Mouse (Mus musculus) hematopoietic stem cell, adult 5-6 weeks (primary cell): ENCODE data around the gene Dclre1c. TPM values are rescaled to one million over a fixed set of nuclear protein-coding genes. Genes with fewer than 3 reads are reported as not detected.
"Not testable (repeated sequence)": the region's sequence is repeated elsewhere in the genome, so short reads cannot be mapped to it uniquely, and the experiment has no call there.

Source experiments
- ATAC-seq, 2 experiments: fragments of 125-278 bp in 1 of 2; replicated peaks in 1 of 2; 2 replicates each; pipeline ENCODE4 v1.8.0; 2016 to 2017; ENCODE audit warnings: inconsistent platforms in 2 of 2, mild to moderate bottlenecking in 2 of 2, moderate number of reproducible peaks in 2 of 2, low read depth in 1 of 2, moderate TSS enrichment in 1 of 2; ENCODE audit not compliant: low FRiP score in 2 of 2, poor library complexity in 2 of 2, severe bottlenecking in 2 of 2, insufficient read depth in 1 of 2, low TSS enrichment in 1 of 2
- total RNA-seq: library from RNA; stranded (forward); fragments of 172-1452, 232-1000 nt; gene quantifications from 2 replicates; pipeline ENCODE4 v1.2.3, GENCODE M21; 2017

Gene Dclre1c
- 18.6 and 27.2 TPM in 2 replicates for total RNA-seq

DNA sequence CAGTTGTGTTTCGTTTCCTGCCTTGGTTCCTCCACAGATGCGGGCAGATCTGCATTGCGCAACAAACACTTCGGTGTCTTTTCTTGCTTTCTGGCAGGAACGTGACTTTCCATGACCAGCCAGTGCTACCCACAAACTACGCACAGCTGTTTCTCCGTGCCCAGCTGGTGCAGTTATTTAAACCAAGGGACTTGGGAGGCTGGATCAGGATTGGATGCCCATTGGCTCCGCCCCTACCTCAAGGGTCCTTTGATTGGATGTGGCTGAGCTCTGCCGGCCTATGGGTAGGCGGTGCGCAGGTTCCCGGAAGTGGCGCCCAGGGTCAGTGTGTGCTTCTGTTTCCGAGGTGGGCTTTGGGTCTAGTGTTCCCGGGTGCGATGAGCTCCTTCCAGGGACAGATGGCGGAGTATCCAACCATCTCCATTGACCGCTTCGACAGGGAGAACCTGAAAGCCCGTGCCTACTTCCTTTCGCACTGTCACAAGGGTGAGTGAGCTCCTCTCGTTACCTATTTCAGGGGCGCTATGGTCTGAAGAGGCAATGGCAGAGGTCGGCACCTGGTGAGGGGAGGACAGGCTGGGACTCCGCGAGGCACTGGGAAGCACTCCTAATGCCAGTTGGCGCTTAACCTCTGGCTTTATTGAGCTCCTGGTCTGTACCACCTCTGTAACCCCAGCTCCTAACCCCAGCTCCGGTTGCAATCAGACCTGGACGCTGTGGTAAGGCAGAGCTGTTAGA lies at the start of gene Dclre1c:
Gene Dclre1c, plus strand, starts transcription at position 291 of the 738 bp plus-strand sequence.
- ATAC-seq = peak; percentile 94 to 97

DNA sequence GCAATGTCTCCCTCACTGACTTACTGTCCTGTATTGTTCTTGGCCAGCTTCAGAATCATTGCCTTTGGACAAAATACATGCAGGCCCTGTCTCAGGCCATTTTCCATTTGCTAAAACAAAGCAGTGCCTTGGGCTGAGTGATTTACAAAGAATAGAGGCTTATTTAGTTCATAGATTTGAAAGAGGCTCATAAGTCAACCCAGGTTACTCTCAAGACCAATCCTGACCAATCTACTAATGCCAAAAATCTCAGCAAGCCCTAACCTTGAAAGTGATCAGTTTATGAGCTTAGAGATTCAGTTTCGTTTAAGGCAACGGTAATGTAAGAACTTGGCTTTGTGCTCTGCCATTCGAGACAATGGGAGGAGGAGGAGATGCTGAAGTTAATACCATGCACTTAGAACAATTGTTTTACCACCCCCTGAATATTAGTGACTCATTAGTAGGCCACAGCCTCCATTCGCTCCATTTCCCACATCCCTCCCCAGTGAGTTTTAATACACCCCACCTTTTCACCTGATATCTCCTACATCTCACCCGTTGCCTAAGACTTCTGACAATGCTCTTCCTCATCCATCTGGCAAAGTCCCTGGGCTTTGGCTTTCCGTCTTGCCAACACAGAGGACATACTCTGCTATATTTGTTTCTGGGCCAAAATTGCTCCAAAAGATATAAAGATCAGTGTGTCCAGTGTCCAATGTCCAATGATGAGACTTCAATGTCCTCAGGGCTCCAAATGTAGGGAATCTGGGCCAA lies 36.6 kb upstream of the Dclre1c start:
- no peak for ATAC-seq

DNA sequence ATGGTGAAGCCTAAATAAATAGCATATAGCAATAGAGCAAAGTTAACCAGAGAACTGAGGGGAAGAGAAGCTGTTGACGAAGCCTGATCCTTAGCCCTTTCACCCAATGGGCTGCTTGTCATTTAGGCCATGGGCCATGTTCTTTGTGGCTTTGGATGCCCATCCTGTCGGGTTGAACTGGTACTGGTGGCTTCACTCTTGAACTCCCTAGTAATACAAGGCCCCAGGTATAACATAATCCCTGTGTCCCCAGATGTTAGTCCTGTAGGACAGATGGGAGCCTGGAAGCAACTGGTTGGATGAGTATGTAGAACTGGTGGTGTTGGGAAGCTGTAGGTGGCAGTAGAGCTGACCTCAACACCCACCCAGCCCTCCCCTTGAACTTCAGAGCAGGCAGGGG lies 32.0 kb upstream of the Dclre1c start:
- ATAC-seq = no peak

DNA sequence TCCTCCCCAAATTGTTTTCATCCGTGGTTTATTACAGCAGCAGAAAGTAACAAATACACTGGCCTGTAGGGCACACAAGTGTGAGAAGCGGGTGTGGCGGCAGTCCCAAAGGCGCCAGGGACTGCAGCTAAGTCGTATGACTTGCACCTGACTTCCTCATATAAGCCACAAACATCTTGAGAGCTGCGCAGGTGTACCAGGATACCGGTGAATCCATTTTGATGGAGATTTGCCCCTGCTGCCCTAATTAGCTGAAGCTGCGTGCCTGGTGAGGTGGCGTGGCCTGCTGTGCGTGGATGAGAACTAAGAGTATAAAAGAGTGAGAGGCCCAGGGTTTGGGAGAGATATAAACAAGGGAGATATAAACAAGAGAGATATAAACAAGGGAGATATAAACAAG lies 26.8 kb upstream of the Dclre1c start, which contains the start of gene Olah:
Gene Olah, minus strand, starts transcription at position 101 of the 400 bp plus-strand sequence.
- ATAC-seq = not testable (repeated sequence)

DNA sequence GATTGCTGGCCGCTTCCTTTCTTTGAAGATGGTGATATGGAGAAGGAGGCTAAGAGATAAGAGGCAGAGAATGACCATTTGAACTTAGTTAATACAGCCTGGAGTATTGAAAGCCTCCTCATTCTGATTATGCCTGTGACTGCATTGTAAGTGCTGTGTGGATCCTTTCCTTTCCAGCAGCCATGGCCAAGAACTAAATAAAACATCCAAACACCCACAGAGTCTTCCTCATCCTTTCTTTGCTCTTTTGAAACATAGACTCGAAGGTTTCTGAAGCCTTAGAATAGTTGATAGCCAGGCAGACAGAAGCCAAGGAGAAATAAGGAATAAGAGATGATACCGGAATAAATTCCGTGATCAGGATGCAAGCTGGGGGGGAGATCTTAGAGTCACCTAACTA lies 17.9 kb upstream of the Dclre1c start:
- no peak for ATAC-seq

DNA sequence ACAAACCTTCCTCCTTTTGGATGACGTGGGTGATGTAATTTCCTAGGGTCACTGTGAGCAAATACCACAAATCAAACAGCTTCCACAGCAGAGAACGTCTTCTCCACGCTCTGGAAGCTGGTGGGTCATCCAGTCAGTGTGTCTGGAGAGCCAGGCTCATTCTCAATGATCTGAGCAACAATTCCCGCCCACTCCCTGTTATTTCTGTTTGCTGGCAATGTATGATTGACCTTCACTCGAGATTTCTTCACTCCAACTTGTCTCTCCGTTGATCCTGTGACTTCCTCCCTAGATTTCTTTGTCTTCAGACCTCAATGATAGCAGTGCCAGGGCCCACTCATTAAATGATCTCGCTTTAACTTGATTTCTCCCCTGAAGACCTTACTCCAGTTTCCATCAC lies 16.2 kb upstream of the Dclre1c start:
- ATAC-seq = no peak

DNA sequence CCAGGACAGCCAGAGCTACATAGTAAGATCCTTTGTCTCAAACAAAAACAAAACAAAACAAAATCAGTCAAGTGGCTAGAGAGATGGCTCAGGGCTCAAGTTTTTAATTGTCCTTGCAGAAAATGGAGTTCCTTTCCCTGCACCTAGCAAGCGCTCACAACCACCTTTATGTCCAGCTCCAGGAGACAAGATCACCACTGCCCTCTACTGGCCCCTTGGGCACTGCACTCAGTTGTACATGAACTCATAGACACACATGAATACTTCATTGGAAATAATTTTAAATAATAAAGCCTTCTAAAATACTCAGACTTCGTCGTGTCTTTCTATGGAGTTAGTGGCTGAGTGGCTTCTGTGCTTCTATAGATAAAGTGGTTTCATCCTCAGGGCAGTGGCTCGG lies 9.7 kb upstream of the Dclre1c start:
- ATAC-seq = no peak

DNA sequence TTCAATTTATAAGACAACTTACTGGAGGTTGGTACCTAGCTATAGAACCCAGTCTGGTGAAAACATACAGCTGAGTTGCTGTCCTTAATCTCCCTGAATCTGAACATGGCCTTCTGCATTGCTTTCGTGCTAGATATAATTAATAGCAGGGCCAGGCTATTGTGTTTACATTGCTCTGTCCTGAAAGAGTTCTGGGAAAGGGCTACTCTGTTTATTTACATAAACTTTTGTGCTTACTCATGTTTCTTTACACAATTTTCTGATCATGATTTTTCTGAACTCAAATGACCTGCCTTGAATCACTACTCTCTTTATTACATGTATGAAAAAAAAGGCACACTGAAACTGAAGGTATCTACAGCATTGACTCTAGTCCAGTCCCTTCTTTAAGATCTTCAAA lies 8.3 kb upstream of the Dclre1c start:
- ATAC-seq = no peak

DNA sequence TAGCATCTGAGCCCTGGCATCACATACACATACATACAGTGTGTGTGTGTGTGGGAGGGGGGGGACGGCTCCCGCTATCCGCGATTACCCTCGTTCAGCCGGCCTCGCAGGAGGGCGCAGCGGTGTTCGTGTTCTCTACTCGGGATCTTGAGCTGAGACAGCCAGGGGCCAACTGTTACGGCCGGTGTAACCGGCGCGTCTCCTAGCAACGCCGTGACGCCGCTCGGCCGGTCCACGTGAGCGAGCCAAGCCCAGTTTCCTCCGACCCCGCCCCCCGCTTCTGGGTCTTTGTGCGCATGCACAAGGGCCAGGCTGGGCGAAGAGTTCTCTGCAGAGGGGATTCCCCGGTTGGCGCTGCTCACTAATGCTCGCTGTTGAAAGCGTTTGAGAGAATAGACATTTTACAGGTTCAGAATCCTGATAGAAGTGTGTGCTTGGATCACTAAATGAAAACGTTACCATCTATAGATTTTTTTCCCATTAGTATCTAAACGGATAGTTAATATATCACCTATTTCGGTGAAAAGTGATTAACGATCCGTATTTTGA lies 5.0 kb upstream of the Dclre1c start:
- ATAC-seq = peak; percentile 72 to 86

DNA sequence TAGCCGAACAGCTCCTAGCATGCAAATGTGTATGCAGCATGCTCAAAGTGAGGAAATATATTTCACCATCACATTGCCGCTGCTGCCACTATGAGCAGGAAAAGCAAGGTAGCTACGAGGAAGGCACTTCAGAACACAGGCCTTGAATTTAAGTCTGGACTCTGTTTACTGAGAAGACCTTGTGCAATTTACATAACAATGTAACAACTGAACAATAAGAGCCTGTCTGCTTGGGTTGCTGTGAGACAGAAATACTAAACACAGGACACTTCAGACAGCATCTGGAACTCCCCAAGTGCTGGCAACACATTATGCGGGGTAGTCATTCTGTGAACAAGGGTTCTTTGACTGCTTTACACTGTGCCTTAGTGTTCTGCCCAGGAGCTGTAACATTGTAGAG lies 3.8 kb upstream of the Dclre1c start:
- no peak for ATAC-seq

DNA sequence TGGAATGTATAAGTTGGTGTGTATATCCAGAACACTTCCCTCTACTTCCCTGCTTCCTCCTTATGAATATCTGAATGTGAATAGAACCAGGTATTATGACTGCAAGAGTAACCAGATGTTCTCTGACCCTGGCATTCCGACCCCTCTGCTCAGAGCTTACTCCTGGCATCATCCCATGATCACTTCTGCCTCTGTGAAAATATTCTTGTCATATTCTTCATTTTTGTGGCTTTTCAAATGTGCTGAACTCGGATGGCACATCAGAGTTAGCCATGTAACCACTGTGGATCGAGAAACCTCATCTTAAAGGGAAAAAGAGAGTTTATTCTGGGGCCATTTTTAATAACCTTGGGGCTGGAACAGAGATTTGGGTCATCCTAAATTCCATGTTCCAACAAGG lies 1.4 kb upstream of the Dclre1c start, which contains the start of gene Meig1:
Gene Meig1, minus strand, starts transcription at position 101 of the 400 bp plus-strand sequence.
- no peak for ATAC-seq

DNA sequence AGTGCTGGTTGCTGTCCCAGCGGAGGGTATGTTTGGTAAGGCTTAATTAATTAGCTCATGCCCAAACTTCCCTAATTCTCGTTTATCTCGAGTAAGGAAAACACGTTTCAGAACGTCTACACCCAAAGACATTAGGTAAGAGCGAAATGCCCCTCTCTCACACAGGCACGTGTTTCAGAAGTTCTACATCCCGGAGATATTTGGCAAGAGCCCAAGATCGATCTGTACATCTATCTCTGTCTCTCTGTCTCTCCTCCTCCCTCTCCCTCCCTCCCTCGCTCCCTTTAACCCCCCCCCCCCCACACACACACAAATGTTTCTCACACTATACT lies 614 bp downstream of the Dclre1c start:
- no peak for ATAC-seq

DNA sequence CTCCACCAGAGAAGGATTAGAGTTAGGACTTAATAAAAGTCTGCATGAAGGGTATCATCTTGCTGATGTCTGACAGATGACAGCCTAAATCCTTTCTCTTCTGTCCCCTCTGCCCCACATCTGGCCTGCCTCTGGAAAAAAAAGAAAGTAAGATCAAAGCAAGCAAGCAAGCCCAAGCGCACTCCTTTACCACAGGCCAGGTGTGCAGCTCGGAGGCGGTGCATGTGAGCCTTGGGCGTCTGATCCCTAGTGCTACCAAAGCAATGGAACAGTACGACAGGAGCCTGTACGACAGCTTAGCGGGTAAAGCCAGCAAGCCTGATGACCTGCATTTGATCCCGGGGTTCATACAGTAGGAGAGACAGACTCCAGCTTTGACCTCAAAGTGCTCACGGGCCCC lies 7.0 kb downstream of the Dclre1c start:
- ATAC-seq = no peak

DNA sequence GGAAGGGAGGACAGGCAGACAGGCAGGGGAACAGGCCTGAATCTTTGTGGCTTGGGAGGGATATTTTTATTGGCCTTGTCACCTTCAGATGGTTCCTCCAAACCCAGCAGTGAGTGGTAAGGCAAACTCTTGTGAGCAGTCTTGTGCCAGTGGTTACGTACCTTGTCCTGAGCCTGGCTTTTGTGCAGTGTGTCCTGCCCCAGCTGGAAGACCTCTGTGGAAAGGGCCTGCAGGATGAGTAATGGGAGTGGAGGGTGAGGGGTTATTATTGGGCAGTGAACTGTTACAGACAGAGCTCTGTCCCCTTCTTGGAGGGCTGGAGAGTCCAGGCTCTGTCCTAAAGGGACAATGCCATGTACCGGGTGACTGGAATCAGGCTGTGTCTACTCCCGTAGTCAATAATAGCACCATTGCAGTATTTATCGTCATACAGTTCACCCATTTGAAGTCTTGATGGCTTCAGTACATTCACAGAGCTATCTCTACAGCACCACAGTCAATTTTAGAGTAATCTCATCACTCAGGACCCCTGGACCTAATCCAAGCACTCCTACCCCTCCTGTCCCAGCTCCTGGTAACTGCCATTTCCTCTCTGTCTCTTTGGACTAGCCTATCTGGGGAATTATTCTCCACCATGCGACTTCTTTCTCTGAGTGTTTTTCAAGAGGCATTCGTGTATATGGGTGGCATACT lies 11.6 kb downstream of the Dclre1c start:
- no peak for ATAC-seq

DNA sequence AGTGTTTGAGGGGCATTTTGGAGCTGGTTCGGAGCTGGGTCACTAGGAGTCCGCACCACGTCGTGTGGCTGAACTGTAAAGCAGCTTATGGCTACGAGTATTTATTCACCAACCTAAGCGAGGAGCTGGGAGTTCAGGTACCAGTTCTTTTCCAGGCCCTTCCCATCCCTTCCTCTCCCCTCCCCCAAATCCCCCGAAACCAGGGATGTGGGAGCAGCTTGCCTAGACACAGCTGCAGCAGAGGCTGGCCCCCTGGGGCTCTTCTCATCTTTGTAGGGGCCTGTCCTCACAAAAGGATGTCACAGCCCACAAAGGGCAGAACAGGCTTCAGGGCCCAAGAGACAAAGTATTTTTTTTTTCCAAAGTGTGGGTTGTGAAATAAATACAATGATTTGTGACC lies 14.0 kb downstream of the Dclre1c start:
- ATAC-seq = no peak

DNA sequence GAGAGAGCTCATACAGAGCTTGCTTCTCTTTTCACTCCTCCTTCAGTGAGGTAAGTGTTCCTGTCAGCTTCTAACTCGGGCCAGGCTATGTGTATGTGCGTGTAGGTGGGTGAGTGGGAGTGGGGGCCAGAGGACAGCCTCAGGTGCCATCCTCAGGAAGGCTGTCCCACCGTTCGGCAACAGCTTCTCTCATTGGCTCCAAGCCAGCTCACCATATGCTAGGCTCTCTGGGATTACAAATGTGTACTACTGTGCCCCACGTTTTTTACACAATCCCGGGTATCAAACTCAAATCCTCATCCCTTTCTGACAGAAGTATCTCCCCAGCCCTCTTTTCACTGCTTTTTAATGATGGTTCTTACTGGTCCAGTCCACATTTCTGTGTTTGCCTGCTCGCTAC lies 20.3 kb downstream of the Dclre1c start:
- no peak for ATAC-seq

DNA sequence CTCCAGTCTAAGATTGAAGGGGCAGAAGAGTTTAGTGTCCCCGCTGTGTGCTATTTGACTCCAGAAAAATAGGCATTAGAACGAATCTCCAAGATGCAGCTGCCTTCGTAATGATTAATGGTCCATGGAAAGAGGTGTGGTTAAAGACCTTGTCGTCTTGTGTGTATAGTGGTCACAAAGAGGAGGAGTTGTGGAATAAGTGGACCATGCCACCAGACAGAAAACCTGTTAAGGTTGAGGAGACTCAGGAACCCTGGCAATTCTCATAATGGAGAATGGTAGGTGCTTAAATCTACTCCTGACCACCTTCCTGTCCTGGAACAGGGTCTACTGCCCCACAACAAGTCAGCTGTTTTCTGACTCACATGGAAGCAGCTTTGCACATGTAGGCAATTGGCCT lies 22.1 kb downstream of the Dclre1c start:
- ATAC-seq = no peak

DNA sequence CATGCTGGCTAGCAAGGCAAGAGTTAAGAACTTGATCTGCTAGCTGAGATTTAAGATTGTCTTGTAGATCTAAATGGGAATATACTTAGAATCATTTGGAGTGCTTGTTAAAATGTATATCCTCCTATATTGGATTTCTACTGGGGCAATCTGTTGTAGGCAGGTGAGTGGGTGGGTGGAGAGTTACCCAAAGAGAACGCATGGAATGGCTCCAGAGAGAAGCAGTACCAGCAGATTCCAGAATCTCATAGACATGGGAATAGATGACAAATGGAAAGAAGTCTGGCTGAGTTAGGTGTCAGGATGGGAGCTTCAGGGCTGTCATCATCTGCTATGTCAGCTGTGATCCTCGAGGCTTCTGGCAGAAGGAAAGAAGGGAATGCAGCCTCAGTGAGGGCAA lies 25.5 kb downstream of the Dclre1c start:
- ATAC-seq = no peak
